Mouse (Mus musculus): ENCODE data around the gene Anks3.

Gene Anks3

GRCm38 (mm10) chr16:4896249-4897027 lies 67.6 kb downstream of the Anks3 start:
- ATAC-seq (ENCODE audit: low TSS enrichment), result peak; percentile 55

DNA sequence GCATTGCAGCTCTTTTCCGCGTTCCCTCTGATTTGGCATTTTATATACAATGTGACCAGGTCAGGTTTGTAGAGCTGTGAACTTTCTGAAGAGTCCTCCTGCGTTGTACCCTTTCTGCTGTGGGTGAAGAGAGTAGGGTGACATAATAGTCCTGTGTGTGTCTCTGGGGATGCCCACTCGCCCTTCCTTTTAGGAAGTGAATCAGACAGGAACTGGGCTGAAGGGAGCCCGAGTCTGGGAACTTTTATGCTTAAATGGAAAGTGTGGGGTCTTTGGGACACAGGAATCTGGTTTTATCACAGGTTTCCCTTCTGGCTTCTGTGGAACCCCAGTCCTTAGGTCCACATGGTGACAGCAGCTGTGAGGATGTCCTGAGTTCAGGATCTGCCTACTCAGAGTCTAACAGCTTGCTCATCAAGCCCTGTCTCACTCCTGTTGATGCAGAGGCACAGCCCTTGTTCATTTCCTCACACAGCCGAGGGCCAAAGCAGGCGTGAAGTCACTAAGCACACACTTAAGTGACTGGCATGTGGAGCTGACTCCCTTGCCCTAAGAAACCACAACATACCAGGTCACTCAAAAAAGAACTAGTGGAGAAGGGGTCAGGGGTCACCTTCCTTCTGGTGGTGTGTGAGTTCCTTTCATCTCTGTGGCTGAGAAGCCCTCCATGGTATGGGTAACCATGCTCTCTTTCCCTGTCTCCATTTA lies 69.7 kb downstream of the Anks3 start:
- ATAC-seq (ENCODE audit: low TSS enrichment), result no peak

GRCm38 (mm10) chr16:4892171-4892570 lies 71.8 kb downstream of the Anks3 start:
- ATAC-seq (ENCODE audit: low TSS enrichment), result no peak
